Mouse (Mus musculus) cortical plate, adult 2 months (tissue): ENCODE results near the gene Gp1ba.
A peak's percentile ranks its signal among the peaks of the same experiment; 100 is the strongest.

Experiments used
- CTCF ChIP-seq: fragments of 200-500 bp; IDR thresholded peaks from 2 replicates; pipeline ENCODE4 v1.5.1; 2011; ENCODE audit warnings: mild to moderate bottlenecking, control low read depth, low read length; ENCODE audit not compliant: insufficient read depth; ENCODE audit errors: extremely low read depth
- POLR2A ChIP-seq: fragments of 200-500 bp; IDR thresholded peaks from 2 replicates; pipeline ENCODE4 v1.6.1; 2011; ENCODE audit warnings: mild to moderate bottlenecking, low read length, control low read depth; ENCODE audit not compliant: insufficient read depth; ENCODE audit errors: extremely low read depth

- TF ChIP-seq CTCF, result no peak
- peak; percentile 13; the same call in 1 of the 2 replicates for TF ChIP-seq POLR2A
Observed at GRCm38 (mm10) chr11:70683640-70684039, 44.7 kb downstream of the Gp1ba start.
